Mouse (Mus musculus) spleen, adult 2 months (tissue): Measurements from ENCODE around the gene 4930518I15Rik. TPM values are rescaled to one million over a fixed set of nuclear protein-coding genes. Genes with fewer than 3 reads are reported as not detected.
"Not testable (repeated sequence)": the region's sequence is repeated elsewhere in the genome, so short reads cannot be mapped to it uniquely, and the experiment has no call there.

Experiments
- DNase-seq, 2 experiments: peaks; one replicate each; pipeline versions ENCODE4 v3.0.0 to v3.0.0-alpha.2; 2012 to 2021; ENCODE audit warnings: low spot score in 2 of 2, low read depth in 1 of 2
- H3K27ac ChIP-seq: fragments of 200-500 bp; 2 replicates; pipeline ENCODE4 v1.5.1; 2012; ENCODE audit warnings: low read length, inconsistent platforms; ENCODE audit not compliant: insufficient read depth
- H3K27me3 ChIP-seq: fragments of 200-500 bp; 2 replicates; pipeline ENCODE4 v1.6.1; 2012; ENCODE audit warnings: mild to moderate bottlenecking, moderate library complexity, low read length, inconsistent platforms; ENCODE audit not compliant: control insufficient read depth, insufficient read depth
- H3K36me3 ChIP-seq: fragments of 200-500 bp; 2 replicates; pipeline ENCODE4 v1.6.1; 2012; ENCODE audit warnings: mild to moderate bottlenecking, low read length, inconsistent platforms; ENCODE audit not compliant: control insufficient read depth, insufficient read depth
- H3K4me1 ChIP-seq: fragments of 200-500 bp; 2 replicates; pipeline ENCODE4 v1.6.1; 2011; ENCODE audit warnings: inconsistent platforms; ENCODE audit not compliant: control insufficient read depth, insufficient read depth, insufficient read length
- H3K4me3 ChIP-seq: fragments of 200-500 bp; 2 replicates; pipeline ENCODE4 v1.5.1; 2011; ENCODE audit warnings: mild to moderate bottlenecking, inconsistent platforms; ENCODE audit not compliant: insufficient read depth, insufficient read length; ENCODE audit errors: extremely low read depth
- CTCF ChIP-seq: fragments of 200-500 bp; IDR thresholded peaks from 2 replicates; pipeline ENCODE4 v1.5.1; 2011; ENCODE audit warnings: mild to moderate bottlenecking, inconsistent platforms; ENCODE audit not compliant: insufficient read depth, insufficient read length, insufficient replicate concordance; ENCODE audit errors: extremely low read depth
- POLR2A ChIP-seq: fragments of 200-500 bp; IDR thresholded peaks from 2 replicates; pipeline ENCODE4 v1.6.1; 2011; ENCODE audit warnings: low read depth, low read length, inconsistent platforms
- WGBS: fragments of 180-500 bp; shearing (Covaris S2); methylation state at CpG from one replicate; pipeline ENCODE4 v1.1.7; 2018; 5-methylcytosine and 5-hydroxymethylcytosine counted together
- polyA plus RNA-seq: library from polyadenylated mRNA; depleted of rRNA; stranded (reverse); fragments of >200 nt; gene quantifications from 2 replicates; pipeline ENCODE4 v1.2.3, GENCODE M21; 2012

Gene 4930518I15Rik
- polyA plus RNA-seq, 1 experiment, result 1.5 TPM

DNA sequence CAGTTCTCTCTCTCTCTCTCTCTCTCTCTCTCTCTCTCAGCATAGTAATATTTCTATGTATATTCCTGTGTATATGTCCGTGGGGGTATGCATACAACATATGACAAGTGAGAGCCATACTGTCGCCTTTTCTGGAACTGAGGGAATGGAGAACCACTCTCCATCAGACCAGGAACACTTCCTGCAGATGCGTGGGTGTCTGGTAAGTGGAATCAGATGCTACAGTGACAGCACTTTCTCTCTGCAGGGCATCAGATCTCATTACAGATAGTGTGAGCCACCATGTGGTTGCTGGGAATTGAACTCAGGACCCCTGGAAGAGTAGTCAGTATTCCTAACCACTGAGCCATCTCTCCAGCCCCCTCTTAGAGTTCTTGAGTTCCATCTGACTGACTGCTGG lies 30.7 kb upstream of the 4930518I15Rik start:
- no peak for TF ChIP-seq CTCF
- TF ChIP-seq POLR2A, result no peak
- H3K4me3 ChIP-seq, result no peak overlapping the region
- no peaks in the 10 kb centered on the region for H3K27me3 ChIP-seq
- WGBS, result 76% methylated on average over 3 of the region's 3 CpGs
- peaks cover 4% of the 10 kb centered on the region; the same call in 1 of the 2 replicates for H3K4me1 ChIP-seq
- H3K27ac ChIP-seq, result no peak overlapping the region
- no peaks in the 10 kb centered on the region for H3K36me3 ChIP-seq
- DNase-seq, result no peak

DNA sequence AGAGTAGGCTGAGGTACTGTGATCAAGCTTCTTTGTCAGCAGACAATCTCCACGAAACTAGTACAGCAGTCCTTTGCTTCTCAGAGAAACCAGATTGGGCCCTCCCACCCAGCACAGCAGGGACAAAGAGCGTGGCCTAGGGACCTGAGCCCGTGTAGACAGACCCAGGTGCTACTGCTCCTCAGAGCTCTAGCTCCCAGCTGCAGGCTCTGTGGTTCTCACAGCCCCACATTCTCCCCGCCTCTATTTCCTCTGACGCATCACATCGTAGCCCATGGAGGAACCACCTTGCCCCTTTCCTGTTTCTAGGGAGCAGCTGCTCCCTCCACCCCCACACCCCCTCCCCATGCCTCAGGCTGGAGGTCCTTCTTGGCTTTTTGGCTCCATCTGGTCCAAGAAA lies 29.3 kb upstream of the 4930518I15Rik start, which contains the start of gene Sla2:
Gene Sla2 (minus strand): TSS at position 176 of the 400 bp plus-strand sequence.
- Histone ChIP-seq H3K27me3 (no peaks in the 10 kb centered on the region), H3K4me1 (peaks cover 4% of the 10 kb centered on the region; the same call in 1 of the 2 replicates), H3K36me3 (no peaks in the 10 kb centered on the region), H3K27ac (peak within 1 kb of the TSS; percentile 76), H3K4me3 (peak within 1 kb of the TSS; percentile 54)
- peak; percentile 78 for TF ChIP-seq POLR2A
- TF ChIP-seq CTCF, result no peak
- WGBS, result 3% methylated on average over 6 of the region's 6 CpGs
- DNase-seq, result peak; percentile 46 to 48

DNA sequence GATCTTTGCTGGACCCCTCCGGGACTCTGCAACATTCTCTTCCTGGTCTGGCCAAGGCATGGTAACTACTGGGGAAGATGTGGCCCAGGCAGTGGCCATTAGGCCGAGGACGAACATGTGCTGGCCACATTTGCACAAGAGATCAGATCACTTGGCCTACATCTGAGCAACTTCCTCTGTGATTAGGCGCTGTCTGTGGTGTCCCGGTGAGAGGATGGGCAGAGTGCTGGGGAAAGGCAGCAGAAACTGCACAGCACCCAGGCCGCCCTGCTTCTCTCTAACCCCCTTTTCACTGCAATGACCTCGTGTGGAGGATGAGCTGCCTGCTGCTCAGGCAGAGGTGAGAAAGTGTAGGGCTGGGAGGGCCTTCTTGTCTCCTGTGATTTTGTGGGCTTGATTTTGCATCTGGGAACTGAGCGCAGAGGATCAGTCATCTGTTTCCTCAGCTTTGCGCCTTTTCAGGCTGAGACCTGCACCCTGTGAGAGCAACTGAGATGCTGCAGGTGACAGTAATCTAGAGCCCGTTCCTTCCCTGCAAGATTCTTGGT lies 28.4 kb upstream of the 4930518I15Rik start:
- DNase-seq, result no peak
- Histone ChIP-seq H3K27ac (peak overlapping the region; percentile 76), H3K36me3 (no peaks in the 10 kb centered on the region), H3K4me3 (peak overlapping the region; percentile 54), H3K4me1 (peaks cover 4% of the 10 kb centered on the region; the same call in 1 of the 2 replicates), H3K27me3 (no peaks in the 10 kb centered on the region)
- 36% methylated on average over 10 of the region's 10 CpGs for WGBS
- no peak for TF ChIP-seq POLR2A
- TF ChIP-seq CTCF, result no peak

DNA sequence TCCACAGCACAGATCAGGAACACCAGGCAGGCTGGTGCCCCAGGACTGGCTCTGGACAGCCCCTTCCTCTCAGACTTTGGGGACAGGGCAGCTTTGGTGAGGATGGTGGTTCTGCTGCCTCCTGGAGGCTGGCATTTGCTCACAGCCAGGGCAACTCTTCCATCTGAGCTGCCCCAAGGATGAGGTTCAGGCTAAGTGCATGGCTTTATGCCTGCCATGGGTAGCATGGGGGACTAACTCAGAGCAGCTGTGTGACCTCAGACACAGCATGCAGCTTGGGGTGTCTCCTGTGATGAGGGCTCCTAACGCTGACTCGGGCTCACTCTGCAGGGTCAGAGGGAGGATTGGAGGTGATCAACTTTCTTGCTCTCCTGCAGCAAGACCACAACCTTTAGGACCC lies 27.9 kb upstream of the 4930518I15Rik start:
- Histone ChIP-seq H3K4me3 (peak overlapping the region; percentile 54; the same call in 1 of the 2 replicates), H3K27ac (peak overlapping the region; percentile 32; the same call in 1 of the 2 replicates)
- H3K4me1 ChIP-seq, H3K36me3 ChIP-seq, DNase-seq, H3K27me3 ChIP-seq: not testable (repeated sequence)
- 24% methylated on average over 2 of the region's 2 CpGs for WGBS

DNA sequence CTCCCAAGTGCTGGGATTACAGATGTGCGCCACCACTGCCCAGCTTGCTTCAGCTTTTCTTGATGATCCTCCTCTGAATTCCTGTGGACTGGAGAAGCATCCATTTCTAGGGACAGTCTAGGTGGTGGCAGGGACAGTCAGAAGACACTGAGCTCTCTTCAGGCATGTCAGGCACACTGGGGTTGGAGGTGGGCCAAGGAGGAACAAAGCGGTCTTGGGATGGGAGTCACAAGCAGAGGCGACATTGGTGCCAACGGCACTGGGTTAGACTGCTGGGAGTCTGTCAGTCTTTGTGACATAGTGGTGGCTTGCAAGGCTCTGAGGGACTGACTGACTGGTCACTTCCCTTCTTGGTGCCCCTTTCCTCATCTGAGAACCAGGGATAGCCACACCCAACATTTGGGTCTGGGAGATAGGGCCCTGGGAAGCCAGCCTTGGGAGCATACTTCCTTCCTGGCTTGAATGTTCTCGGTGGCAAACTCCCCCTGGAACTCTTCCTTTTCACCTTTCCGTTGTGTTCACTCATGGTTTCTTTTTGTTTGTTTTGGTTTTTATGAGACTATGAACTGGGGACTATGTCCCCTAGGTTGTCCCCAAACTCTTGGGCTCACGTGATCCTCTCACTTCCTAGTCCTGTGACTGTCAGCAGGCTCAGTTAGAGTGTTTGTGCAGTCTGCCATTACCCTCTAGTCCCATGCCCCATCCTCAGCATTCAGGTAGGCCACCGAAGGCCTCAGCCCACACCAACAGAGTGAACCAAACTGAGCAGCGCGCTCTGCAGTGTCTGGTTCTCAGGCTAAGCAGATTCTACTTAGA lies 26.9 kb upstream of the 4930518I15Rik start:
- no peak for TF ChIP-seq POLR2A
- Histone ChIP-seq H3K27ac (no peak overlapping the region; the same call in 1 of the 2 replicates), H3K36me3 (no peaks in the 10 kb centered on the region), H3K4me3 (peak overlapping the region; percentile 12; the same call in 1 of the 2 replicates), H3K27me3 (no peaks in the 10 kb centered on the region), H3K4me1 (peaks cover 4% of the 10 kb centered on the region; the same call in 1 of the 2 replicates)
- DNase-seq, result no peak
- WGBS, result 65% methylated on average over 10 of the region's 10 CpGs

DNA sequence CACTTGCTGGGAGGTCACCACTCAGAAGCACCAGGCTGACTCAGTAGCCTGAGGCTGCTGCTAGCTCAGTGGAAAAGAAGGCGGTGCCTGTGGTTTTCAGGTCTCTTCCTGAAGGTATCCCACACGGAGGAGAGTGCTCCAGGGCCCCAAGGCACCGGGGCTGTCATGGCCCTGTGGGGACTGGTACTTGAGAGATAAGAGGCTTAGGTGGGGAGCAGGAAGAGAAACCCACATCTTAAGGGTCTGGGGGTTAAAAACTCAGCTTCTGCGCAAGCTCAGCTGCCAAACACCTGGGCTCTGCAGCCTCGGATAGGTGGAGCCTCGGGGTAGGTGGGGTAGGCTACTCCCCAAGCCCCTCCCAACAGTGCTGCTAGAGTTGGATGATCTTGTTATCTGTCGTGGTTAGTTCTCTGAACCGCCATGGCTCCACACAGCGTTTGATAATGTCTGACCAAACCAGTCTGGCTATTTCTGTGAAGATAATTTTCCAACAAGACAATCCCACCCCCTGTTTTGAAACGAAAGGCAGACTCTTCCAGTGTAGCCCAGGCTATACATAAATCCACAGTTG lies 24.8 kb upstream of the 4930518I15Rik start:
- peak overlapping the region; percentile 27 for H3K27ac ChIP-seq
- peaks cover 9% of the 10 kb centered on the region; the same call in 1 of the 2 replicates for H3K4me1 ChIP-seq
- TF ChIP-seq CTCF (no peak), POLR2A (no peak)
- peak in 1 of 2 experiments; percentile 41 for DNase-seq
- no peaks in the 10 kb centered on the region for H3K36me3 ChIP-seq
- WGBS, result 22% methylated on average over 10 of the region's 10 CpGs
- no peaks in the 10 kb centered on the region for H3K27me3 ChIP-seq
- H3K4me3 ChIP-seq, result no peak overlapping the region
